Mouse (Mus musculus): ENCODE data around the gene Tcf7l1. TPM values are rescaled to one million over a fixed set of nuclear protein-coding genes. Genes with fewer than 3 reads are reported as not detected.

The Tcf7l1 gene
- polyA plus RNA-seq, 1 experiment from 2014 or later, result 38.2 TPM

GRCm38 (mm10) chr6:72593011-72593803 is 195.8 kb downstream of the Tcf7l1 start:
- Histone ChIP-seq H3K4me1 (peaks cover 15% of the 10 kb centered on the region), H3K9ac (no peak overlapping the region), H3K36me3 (peaks cover 4% of the 10 kb centered on the region; the same call in 1 of the 2 replicates), H3K9me3 (replicated peaks) (no peaks in the 10 kb centered on the region), H3K4me3 (replicated peaks) (no peak overlapping the region), H3K27ac (no peak overlapping the region), H3K27me3 (no peaks in the 10 kb centered on the region), H3K4me2 (no peak overlapping the region)
- ATAC-seq (replicated peaks; ENCODE audit: low FRiP score), result no peak
- 81% methylated on average over 6 of the region's 6 CpGs for WGBS

- Histone ChIP-seq H3K9ac (no peak overlapping the region), H3K4me3 (replicated peaks) (no peak overlapping the region), H3K27me3 (no peaks in the 10 kb centered on the region), H3K36me3 (peaks cover 7% of the 10 kb centered on the region; the same call in 1 of the 2 replicates), H3K9me3 (replicated peaks) (no peaks in the 10 kb centered on the region), H3K4me2 (no peak overlapping the region), H3K4me1 (no peaks in the 10 kb centered on the region), H3K27ac (no peak overlapping the region)
- no peak for ATAC-seq (replicated peaks; ENCODE audit: low FRiP score)
Observed at GRCm38 (mm10) chr6:72590111-72590510, 198.9 kb downstream of the Tcf7l1 start.

- Histone ChIP-seq H3K36me3 (0 out of 2 replicates have a peak, but pooled peaks cover 3% of the 10 kb centered on the region), H3K9ac (no peak overlapping the region), H3K4me3 (replicated peaks) (no peak overlapping the region), H3K9me3 (replicated peaks) (no peaks in the 10 kb centered on the region), H3K27me3 (no peaks in the 10 kb centered on the region), H3K4me1 (no peaks in the 10 kb centered on the region), H3K4me2 (no peak overlapping the region), H3K27ac (no peak overlapping the region)
- no peak for ATAC-seq (replicated peaks; ENCODE audit: low FRiP score)
Observed at GRCm38 (mm10) chr6:72588307-72588706, 200.7 kb downstream of the Tcf7l1 start.

DNA sequence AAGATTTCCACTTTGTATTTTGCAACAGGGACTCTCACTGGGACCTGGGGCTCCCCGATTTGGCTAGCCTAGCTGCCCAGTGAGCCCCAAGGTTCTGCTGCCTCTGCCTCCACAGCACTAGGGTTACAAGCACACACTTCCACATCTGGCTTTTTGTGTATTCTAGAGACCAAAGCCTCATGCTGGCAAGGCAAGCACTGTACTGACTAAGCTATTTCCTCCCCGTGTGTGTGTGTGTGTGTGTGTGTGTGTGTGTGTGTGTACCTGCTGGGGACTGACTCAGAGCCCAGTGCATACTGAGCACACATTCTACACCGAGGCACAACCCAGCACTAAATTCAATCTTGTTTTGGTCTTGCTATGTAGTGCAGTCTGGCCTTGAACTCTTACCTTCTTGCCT is 202.4 kb downstream of the Tcf7l1 start:
- Histone ChIP-seq H3K4me3 (replicated peaks) (no peak overlapping the region), H3K27ac (no peak overlapping the region), H3K4me2 (no peak overlapping the region), H3K27me3 (no peaks in the 10 kb centered on the region), H3K4me1 (no peaks in the 10 kb centered on the region), H3K9me3 (replicated peaks) (no peaks in the 10 kb centered on the region), H3K9ac (no peak overlapping the region), H3K36me3 (0 out of 2 replicates have a peak, but pooled peaks cover 3% of the 10 kb centered on the region)
- no peak for ATAC-seq (replicated peaks; ENCODE audit: low FRiP score)
- 78% methylated on average over 3 of the region's 3 CpGs for WGBS

- H3K4me3 ChIP-seq (replicated peaks), result no peak overlapping the region
- H3K27me3 ChIP-seq, result no peaks in the 10 kb centered on the region
- H3K36me3 ChIP-seq, result peaks cover 13% of the 10 kb centered on the region; the same call in 1 of the 2 replicates
- H3K4me1 ChIP-seq, result no peaks in the 10 kb centered on the region
- WGBS, result 62% methylated on average over 11 of the region's 11 CpGs
- no peak overlapping the region for H3K9ac ChIP-seq
- no peak; the same call in 1 of the 2 replicates for ATAC-seq (replicated peaks; ENCODE audit: low FRiP score)
- H3K4me2 ChIP-seq, result no peak overlapping the region
- no peak overlapping the region for H3K27ac ChIP-seq
- no peaks in the 10 kb centered on the region for H3K9me3 ChIP-seq (replicated peaks)
Observed at GRCm38 (mm10) chr6:72584154-72584553, 204.9 kb downstream of the Tcf7l1 start.

DNA sequence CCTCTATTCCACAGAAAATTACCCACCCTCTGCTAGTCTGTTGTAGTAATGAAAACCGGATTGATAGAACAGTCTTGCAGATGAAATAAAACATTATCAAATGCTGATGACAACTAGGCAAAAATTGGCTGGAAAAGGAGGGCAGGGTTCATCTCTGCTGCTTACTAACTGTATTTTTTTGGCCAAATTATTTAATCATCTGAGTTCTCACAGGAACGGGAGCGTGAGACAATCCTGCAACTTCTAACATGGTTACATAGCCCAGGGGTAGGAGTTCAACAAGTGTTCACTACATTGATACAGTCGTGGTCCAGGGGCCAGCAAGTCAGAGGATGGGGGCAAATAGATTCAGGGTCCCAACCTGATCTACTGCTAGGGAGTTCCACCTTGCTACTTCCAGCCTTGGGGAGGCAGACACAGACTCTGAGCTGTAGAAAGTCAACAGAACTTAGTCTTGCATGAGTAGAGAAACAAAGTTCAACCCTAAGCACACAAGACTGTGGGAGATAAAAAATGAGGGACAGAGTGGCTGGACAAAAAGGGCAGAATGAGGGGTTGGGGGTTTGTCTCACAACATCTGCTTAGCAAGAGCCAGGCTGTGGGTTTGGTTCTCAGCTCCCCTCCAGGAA is 205.7 kb downstream of the Tcf7l1 start:
- Histone ChIP-seq H3K4me3 (replicated peaks) (no peak overlapping the region), H3K36me3 (peaks cover 18% of the 10 kb centered on the region; the same call in 1 of the 2 replicates), H3K27me3 (no peaks in the 10 kb centered on the region), H3K4me2 (no peak overlapping the region), H3K4me1 (no peaks in the 10 kb centered on the region), H3K27ac (no peak overlapping the region), H3K9ac (no peak overlapping the region), H3K9me3 (replicated peaks) (no peaks in the 10 kb centered on the region)
- WGBS, result 87% methylated on average over 4 of the region's 4 CpGs
- no peak for ATAC-seq (replicated peaks; ENCODE audit: low FRiP score)

DNA sequence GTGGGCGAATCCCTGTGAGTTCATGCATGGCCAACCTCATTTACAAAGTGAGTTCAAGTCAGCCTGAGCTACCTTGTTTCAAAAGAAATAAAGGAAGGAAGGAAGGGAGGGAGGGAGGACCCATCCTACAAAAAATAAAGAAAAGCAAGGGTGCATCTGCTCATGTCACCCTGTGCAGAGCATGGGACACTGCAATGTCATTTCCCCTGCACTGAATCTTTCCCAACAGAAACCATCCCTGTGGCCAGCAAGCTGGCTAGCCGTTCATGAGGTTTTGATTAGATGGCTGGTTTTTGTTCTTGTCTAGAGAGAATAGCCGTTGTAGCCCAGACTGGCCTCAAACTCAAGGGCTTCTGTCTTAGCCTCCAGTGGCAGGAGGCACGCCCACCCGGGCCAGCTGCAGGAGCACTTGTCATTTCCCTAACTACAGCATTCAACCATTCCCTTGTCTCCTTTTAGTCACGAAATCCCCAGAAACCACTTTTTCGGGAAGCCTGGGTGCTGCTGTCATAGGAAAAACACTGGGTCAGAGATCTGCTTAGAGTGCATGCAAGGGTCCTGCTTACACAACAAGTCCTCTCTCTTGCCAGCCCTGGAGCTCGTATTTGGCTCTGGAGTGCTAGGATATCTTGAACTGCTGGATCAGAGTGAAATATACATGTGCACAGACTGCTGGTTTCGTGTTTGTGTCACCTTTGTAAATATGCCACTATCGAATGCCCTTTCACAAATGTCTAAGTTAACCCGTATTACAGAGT is 207.2 kb downstream of the Tcf7l1 start:
- Histone ChIP-seq H3K27ac (no peak overlapping the region), H3K4me2 (no peak overlapping the region), H3K9me3 (replicated peaks) (no peaks in the 10 kb centered on the region), H3K27me3 (no peaks in the 10 kb centered on the region), H3K4me3 (replicated peaks) (no peak overlapping the region), H3K9ac (no peak overlapping the region), H3K4me1 (no peaks in the 10 kb centered on the region), H3K36me3 (peaks cover 24% of the 10 kb centered on the region)
- no peak for ATAC-seq (replicated peaks; ENCODE audit: low FRiP score)
- WGBS, result 78% methylated on average over 11 of the region's 11 CpGs

Other genes with a start within 250 kb of the Tcf7l1 start
- 68.4 and 70.7 TPM in 2 replicates for gene Capg, start 244.9 kb downstream of the Tcf7l1 start, polyA plus RNA-seq (2015; fragmentation: Nextera tagmentation; extraction: Ambion mirVana)
- gene Elmod3, start 190.8 kb downstream of the Tcf7l1 start, polyA plus RNA-seq (2015; fragmentation: Nextera tagmentation; extraction: Ambion mirVana), result 14.6 and 16.8 TPM in 2 replicates
- gene Retsat, start 190.8 kb downstream of the Tcf7l1 start, polyA plus RNA-seq (2015; fragmentation: Nextera tagmentation; extraction: Ambion mirVana), result 22.1 and 24.6 TPM in 2 replicates
- 37.5 and 39.5 TPM in 2 replicates for gene Tgoln1, start 172.3 kb downstream of the Tcf7l1 start, polyA plus RNA-seq (2015; fragmentation: Nextera tagmentation; extraction: Ambion mirVana)
- gene Kcmf1, start 110.7 kb upstream of the Tcf7l1 start, polyA plus RNA-seq (2015; fragmentation: Nextera tagmentation; extraction: Ambion mirVana), result 33.1 and 36.6 TPM in 2 replicates
- gene Tmsb10, start 169.5 kb upstream of the Tcf7l1 start, polyA plus RNA-seq (2015; fragmentation: Nextera tagmentation; extraction: Ambion mirVana), result 2,212 and 2,256 TPM in 2 replicates

Data from kidney, embryonic 15.5 days (tissue).